Mouse (Mus musculus) hindbrain, embryonic 13.5 days (tissue): ENCODE measurements around the gene Gm7075. TPM values are rescaled to one million over a fixed set of nuclear protein-coding genes. Genes with fewer than 3 reads are reported as not detected.

Source experiments
- ATAC-seq: fragments of 200-750 bp; cut with Nextera tagmentation; 2 replicates; pipeline ENCODE4 v1.8.0; 2017; ENCODE audit warnings: moderate TSS enrichment; ENCODE audit not compliant: low FRiP score
- H3K27ac ChIP-seq: fragments of 300-500 bp; sonication (generic); 2 replicates; pipeline ENCODE4 v1.5.1; 2015; ENCODE audit warnings: inconsistent platforms, mild to moderate bottlenecking, moderate library complexity
- H3K27me3 ChIP-seq: fragments of 300-500 bp; sonication (generic); 2 replicates; pipeline ENCODE4 v1.6.1; 2015; ENCODE audit warnings: mild to moderate bottlenecking, inconsistent platforms
- H3K36me3 ChIP-seq: fragments of 300-500 bp; sonication (generic); 2 replicates; pipeline ENCODE4 v1.6.1; 2015; ENCODE audit warnings: mild to moderate bottlenecking, inconsistent platforms
- H3K4me1 ChIP-seq: fragments of 300-500 bp; sonication (generic); replicated peaks from 2 replicates; pipeline ENCODE4 v1.6.1; 2015; ENCODE audit warnings: inconsistent platforms
- H3K4me2 ChIP-seq: fragments of 300-500 bp; sonication (generic); 2 replicates; pipeline ENCODE4 v1.6.1; 2015; ENCODE audit warnings: inconsistent platforms, mild to moderate bottlenecking, moderate library complexity
- H3K4me3 ChIP-seq: fragments of 300-500 bp; sonication (generic); 2 replicates; pipeline ENCODE4 v1.5.1; 2015; ENCODE audit warnings: mild to moderate bottlenecking, inconsistent platforms
- H3K9ac ChIP-seq: fragments of 300-500 bp; sonication (generic); 2 replicates; pipeline ENCODE4 v1.6.1; 2015; ENCODE audit warnings: mild to moderate bottlenecking, inconsistent platforms
- H3K9me3 ChIP-seq: fragments of 300-500 bp; sonication (generic); 2 replicates; pipeline ENCODE4 v1.6.1; 2016; ENCODE audit warnings: inconsistent platforms
- WGBS: fragments of 180-500 bp; shearing (Covaris S2); methylation state at CpG from one replicate; pipeline ENCODE4 v1.1.7; 2015; 5-methylcytosine and 5-hydroxymethylcytosine counted together
- polyA plus RNA-seq: library from polyadenylated mRNA; unstranded; fragments of >200 nt; fragmentation: Nextera tagmentation; extraction: Ambion mirVana; gene quantifications from 2 replicates; pipeline ENCODE4 v1.2.1, GENCODE M21; 2015

Gene Gm7075
- polyA plus RNA-seq, 1 experiment from 2014 or later, result not detected

DNA sequence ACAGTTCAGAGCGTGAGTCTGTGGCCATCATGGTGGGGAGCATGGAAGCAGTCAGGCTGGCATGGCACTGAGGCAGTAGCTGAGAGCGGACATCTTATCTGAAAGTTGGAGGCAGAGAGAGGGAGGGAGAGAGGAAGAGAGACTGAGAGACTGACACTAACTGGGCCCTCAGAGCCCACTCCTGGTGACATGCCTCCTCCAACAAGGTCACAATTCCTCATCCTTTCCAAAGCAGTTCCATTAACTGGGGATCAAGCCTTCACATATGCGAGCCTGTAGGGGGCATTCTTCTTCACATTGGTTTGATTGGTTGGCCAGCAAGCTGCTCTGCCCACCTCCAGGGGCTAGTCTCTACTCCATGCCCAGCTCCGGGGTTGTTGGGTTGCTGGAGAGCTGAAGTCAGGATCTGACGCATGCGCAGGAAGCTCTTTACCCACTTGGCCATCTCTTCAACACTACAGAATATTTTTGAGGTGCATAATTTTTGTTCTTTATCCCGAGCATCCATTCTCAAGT lies 9.7 kb upstream of the Gm7075 start:
- no peak overlapping the region for H3K4me3 ChIP-seq
- no peak overlapping the region for H3K27ac ChIP-seq
- no peaks in the 10 kb centered on the region for H3K36me3 ChIP-seq
- no peak overlapping the region for H3K4me2 ChIP-seq
- peaks cover 7% of the 10 kb centered on the region; the same call in 1 of the 2 replicates for H3K4me1 ChIP-seq
- no peaks in the 10 kb centered on the region for H3K9me3 ChIP-seq
- 94% methylated on average over 7 of the region's 7 CpGs for WGBS
- ATAC-seq, result no peak
- H3K9ac ChIP-seq, result no peak overlapping the region
- H3K27me3 ChIP-seq, result no peaks in the 10 kb centered on the region

DNA sequence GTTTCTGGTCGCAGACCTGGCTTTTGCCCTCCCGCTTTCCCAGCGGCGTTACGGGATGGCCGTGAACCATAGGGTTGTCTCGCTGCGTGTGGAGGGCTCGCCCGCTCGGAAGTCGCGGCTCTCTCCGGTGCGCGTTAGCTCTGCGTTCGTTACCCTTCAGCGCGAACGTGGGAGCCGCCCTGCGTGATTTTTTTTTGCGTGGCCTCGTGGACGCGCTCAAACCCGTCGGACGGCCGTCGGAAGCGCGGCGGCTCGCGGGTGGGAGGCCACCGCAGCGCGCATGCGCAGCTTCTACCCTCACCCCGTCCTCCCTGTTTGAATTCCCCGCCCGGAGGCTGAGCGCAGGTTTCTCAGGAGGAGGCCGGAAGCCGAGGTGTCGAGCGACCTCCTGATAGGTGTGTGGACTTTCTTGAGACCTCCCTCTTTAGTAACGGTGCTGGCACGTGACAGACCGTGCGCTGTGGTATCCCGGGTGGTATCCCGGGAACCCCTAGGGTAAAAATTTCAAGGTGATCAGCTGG lies 8.3 kb upstream of the Gm7075 start, which contains the start of gene Ctnna3:
Gene Ctnna3 (plus strand): TSS at position 314 of the 521 bp plus-strand sequence.
- Histone ChIP-seq H3K4me2 (peak within 1 kb of the TSS; percentile 71), H3K9ac (peak within 1 kb of the TSS; percentile 70), H3K4me1 (peaks cover 7% of the 10 kb centered on the region; the same call in 1 of the 2 replicates), H3K9me3 (no peaks in the 10 kb centered on the region), H3K27me3 (no peaks in the 10 kb centered on the region), H3K27ac (peak within 1 kb of the TSS; percentile 77), H3K4me3 (peak within 1 kb of the TSS; percentile 76), H3K36me3 (no peaks in the 10 kb centered on the region)
- under 1% methylated on average over 55 of the region's 55 CpGs for WGBS
- peak; percentile 98 for ATAC-seq

DNA sequence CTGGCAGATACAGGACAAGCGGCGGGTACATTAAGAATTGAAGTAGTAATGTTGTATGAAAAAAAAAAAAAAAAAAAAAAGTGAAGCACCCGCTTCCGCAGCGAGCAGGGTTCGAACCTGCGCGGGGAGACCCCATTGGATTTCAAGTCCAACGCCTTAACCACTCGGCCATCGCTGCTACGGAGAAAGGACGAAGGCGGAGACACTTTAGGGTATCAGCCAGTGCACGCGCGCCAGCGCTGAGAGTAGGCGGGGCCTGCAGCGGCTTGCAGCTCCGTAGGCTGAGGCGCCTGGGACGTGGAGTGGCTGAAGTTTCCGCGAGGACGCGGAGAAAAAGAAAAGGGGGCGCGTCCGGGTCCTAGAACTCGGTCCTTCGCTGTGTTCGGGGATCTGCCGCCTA lies 7.8 kb upstream of the Gm7075 start:
- WGBS, result under 1% methylated on average over 34 of the region's 34 CpGs
- peak overlapping the region; percentile 77 for H3K27ac ChIP-seq
- peak; percentile 94 for ATAC-seq
- H3K4me1 ChIP-seq, result peaks cover 7% of the 10 kb centered on the region; the same call in 1 of the 2 replicates
- no peaks in the 10 kb centered on the region for H3K9me3 ChIP-seq
- H3K4me2 ChIP-seq, result peak overlapping the region; percentile 71
- no peaks in the 10 kb centered on the region for H3K27me3 ChIP-seq
- H3K36me3 ChIP-seq, result no peaks in the 10 kb centered on the region
- H3K9ac ChIP-seq, result peak overlapping the region; percentile 70
- peak overlapping the region; percentile 76 for H3K4me3 ChIP-seq

DNA sequence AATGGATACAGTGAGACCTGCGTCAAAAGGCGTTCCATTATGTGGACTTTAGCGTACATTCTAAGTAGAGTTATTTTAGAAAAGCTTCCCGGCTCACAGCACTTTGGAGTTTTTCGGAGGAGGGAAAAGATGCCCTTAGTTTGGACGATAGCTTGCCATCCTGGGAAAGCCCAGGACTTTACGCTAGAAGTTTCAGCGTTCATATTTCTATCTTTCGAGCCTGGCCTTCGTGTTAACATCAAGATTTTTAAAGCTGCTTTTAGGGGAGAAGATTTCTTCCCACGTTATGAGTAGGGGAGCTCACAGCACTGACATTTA lies 7.4 kb upstream of the Gm7075 start:
- WGBS, result 3% methylated on average over 11 of the region's 11 CpGs
- ATAC-seq, result no peak
- Histone ChIP-seq H3K9me3 (no peaks in the 10 kb centered on the region), H3K4me3 (peak overlapping the region; percentile 76), H3K27ac (peak overlapping the region; percentile 19; the same call in 1 of the 2 replicates), H3K4me1 (peaks cover 7% of the 10 kb centered on the region; the same call in 1 of the 2 replicates), H3K27me3 (no peaks in the 10 kb centered on the region), H3K36me3 (no peaks in the 10 kb centered on the region), H3K9ac (peak overlapping the region; percentile 59), H3K4me2 (peak overlapping the region; percentile 71)

DNA sequence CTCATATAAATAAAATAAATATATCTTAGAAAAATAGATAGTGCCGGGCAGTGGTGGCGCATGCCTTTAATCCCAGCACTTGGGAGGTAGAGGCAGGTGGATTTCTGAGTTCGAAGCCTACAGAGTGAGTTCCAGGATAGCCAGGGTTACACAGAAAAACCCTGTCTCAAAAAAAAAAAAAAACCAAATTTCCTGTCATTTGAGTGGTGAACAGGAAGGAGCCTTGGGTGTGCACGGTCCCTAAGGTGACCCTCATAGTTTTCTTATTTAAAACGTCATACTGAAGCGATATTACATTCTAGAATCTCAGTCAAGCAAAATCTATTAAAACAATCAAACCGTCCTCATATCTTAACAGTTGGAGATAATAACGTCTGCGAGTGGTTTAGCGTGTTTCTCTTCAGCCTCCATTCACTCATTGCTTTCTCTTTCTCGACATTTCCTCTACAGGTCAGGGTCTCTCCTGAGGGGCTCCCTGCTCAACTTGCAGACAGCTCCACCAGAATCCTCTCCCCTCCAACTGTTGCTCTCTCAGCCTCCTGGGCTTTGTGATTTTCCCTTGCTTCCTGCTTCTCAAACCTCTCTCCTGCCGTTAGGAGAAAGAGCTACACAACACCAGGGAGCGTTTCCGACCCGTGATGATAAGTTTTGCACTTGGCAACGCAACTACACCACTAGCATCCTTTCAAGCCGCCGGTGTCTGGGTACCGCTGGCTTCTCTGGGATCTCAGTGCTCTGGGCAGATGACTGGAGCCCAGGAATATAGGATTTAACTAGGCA lies 6.8 kb upstream of the Gm7075 start:
- no peak for ATAC-seq
- H3K9me3 ChIP-seq, result no peaks in the 10 kb centered on the region
- peak overlapping the region; percentile 59 for H3K9ac ChIP-seq
- WGBS, result 28% methylated on average over 19 of the region's 19 CpGs
- peaks cover 7% of the 10 kb centered on the region; the same call in 1 of the 2 replicates for H3K4me1 ChIP-seq
- H3K27me3 ChIP-seq, result no peaks in the 10 kb centered on the region
- H3K4me3 ChIP-seq, result peak overlapping the region; percentile 76
- peak overlapping the region; percentile 19; the same call in 1 of the 2 replicates for H3K27ac ChIP-seq
- peak overlapping the region; percentile 71 for H3K4me2 ChIP-seq
- no peaks in the 10 kb centered on the region for H3K36me3 ChIP-seq

DNA sequence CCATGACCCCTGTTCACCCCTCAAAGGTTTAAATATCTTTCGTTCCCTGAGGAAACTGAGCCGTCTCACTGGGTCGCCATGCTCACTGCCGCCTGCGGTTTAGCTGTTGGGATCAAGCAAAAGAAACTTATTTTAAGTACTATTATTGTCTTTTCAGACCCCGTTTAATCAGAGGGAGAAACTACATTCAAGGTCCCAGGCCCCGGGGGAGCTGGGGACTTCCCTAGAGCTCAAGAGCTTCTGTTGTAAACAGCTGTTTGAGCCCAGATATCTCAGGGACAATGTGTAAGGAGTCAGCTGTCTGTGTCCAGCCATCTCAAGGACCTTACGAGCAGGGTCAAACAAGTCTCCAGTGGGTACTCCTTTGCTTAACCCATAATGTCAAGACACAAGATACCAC lies 5.6 kb upstream of the Gm7075 start:
- WGBS, result 83% methylated on average over 8 of the region's 8 CpGs

DNA sequence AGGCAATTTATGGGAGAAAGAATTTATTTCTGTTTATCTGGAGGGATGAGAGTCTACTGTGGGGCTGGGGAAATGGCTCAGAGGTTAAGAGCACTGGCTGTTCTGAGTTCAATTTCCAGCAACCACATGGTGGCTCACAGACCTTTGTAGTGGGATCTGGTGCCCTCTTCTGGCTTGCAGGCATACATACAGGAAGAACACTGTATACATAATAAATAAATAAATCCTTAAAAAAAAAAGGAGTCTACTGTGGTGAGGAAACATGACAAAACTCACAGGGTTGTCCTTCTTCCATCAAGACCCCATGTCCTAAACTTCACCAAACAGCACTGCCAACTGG lies 2.9 kb upstream of the Gm7075 start:
- Histone ChIP-seq H3K9ac (no peak overlapping the region), H3K4me2 (no peak overlapping the region), H3K27me3 (no peaks in the 10 kb centered on the region), H3K36me3 (no peaks in the 10 kb centered on the region), H3K9me3 (no peaks in the 10 kb centered on the region), H3K4me1 (peaks cover 7% of the 10 kb centered on the region; the same call in 1 of the 2 replicates), H3K27ac (no peak overlapping the region), H3K4me3 (no peak overlapping the region)
- no peak for ATAC-seq

More for the DNA sequence above, 5.6 kb upstream of the Gm7075 start:
- Histone ChIP-seq H3K9ac (no peak overlapping the region), H3K27ac (no peak overlapping the region), H3K4me2 (no peak overlapping the region), H3K9me3 (no peaks in the 10 kb centered on the region), H3K4me3 (no peak overlapping the region), H3K36me3 (no peaks in the 10 kb centered on the region), H3K27me3 (no peaks in the 10 kb centered on the region), H3K4me1 (peaks cover 7% of the 10 kb centered on the region; the same call in 1 of the 2 replicates)
- no peak for ATAC-seq

DNA sequence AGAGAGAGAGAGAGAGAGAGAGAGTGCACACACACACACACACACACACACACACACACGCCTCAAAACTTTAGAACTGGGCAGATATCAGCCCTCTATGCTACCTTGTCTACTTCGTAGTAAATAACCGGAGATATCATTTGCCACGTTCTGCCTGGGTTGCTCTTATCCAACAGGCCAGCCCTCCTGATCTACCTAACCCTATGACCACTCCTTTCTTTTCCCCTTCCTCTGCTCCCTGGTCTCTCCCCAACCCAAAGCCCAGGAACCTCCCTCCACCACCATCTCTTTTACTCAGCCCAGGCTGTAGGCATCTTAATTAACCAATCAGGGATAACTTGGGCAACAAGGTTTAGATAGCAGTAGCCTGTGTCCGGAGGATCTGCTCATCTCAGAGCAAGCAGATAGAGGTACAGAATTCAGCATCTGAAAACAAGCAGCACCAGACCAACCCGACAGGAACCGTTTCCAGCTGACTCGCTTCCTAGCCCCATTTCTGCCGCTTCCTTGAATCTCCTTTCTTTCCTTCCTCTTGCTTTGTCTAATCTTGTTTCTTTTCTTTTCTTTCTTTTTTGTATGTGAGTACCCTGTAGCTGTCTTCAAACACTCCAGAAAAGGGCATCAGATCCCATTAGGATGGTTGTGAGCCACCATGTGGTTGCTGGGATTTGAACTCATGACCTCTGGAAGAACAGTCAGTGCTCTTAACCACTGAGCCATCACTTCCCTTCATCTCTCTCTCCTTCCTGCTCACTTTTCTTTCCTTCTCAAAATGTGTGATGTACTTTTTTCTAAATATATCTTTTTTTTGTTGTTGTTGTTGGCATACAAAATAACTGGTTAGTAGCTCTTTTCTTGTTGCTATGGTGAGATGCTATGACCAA lies 2.2 kb upstream of the Gm7075 start:
- ATAC-seq, result no peak

DNA sequence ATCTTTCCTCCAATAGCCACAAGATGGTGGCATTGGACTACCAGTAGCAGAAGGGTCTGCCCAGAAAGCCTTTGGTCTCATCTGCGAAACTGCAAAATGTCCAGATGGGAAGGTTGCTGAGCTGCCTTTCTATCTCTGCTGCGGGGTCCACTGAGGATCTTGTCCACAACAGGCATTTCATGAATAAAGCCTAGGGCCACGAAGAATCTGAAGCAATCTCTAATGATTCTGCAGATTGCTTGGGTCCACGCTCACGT lies 1.1 kb upstream of the Gm7075 start:
- no peak overlapping the region for H3K4me3 ChIP-seq
- no peak overlapping the region for H3K27ac ChIP-seq
- no peaks in the 10 kb centered on the region for H3K27me3 ChIP-seq
- ATAC-seq, result no peak
- no peak overlapping the region for H3K9ac ChIP-seq
- H3K9me3 ChIP-seq, result no peaks in the 10 kb centered on the region
- no peaks in the 10 kb centered on the region for H3K36me3 ChIP-seq
- no peak overlapping the region for H3K4me2 ChIP-seq
- WGBS, result 83% methylated on average over 5 of the region's 5 CpGs
- H3K4me1 ChIP-seq, result no peaks in the 10 kb centered on the region

More for the DNA sequence above, 2.2 kb upstream of the Gm7075 start:
- H3K27ac ChIP-seq, result no peak overlapping the region
- whole genome bisulfite sequencing, result 85% methylated on average over 9 of the region's 9 CpGs
- H3K4me3 ChIP-seq, result no peak overlapping the region
- no peaks in the 10 kb centered on the region for H3K27me3 ChIP-seq
- H3K9me3 ChIP-seq, result no peaks in the 10 kb centered on the region
- peaks cover 7% of the 10 kb centered on the region; the same call in 1 of the 2 replicates for H3K4me1 ChIP-seq
- no peak overlapping the region for H3K4me2 ChIP-seq
- no peak overlapping the region for H3K9ac ChIP-seq
- H3K36me3 ChIP-seq, result no peaks in the 10 kb centered on the region

DNA sequence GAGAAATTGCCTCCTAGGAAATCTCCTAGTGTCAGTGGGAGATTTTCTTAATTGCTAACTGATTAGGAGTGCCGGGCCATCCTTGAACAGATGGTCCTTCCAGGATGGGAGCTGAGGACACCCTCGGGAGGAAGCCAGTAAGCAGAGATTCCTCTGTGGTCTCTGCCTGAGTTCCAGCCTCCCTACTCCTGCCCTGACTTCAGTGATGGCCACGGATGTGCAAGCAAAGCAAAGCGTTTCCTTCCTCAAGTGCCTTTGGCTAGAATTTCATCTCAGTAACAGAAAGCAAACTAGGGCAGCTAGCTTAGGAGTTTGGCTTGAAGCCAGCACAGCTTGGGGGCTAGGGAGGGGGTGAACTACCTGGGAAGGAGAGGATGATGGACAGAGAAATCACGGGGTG lies 4.5 kb downstream of the Gm7075 start:
- no peaks in the 10 kb centered on the region for H3K36me3 ChIP-seq
- no peaks in the 10 kb centered on the region for H3K27me3 ChIP-seq
- H3K4me2 ChIP-seq, result no peak overlapping the region
- H3K9ac ChIP-seq, result no peak overlapping the region
- no peaks in the 10 kb centered on the region for H3K9me3 ChIP-seq
- 0 out of 2 replicates have a peak, but pooled peaks cover 3% of the 10 kb centered on the region for H3K4me1 ChIP-seq
- no peak overlapping the region for H3K27ac ChIP-seq
- ATAC-seq, result no peak
- H3K4me3 ChIP-seq, result no peak overlapping the region
- 64% methylated on average over 5 of the region's 5 CpGs for WGBS

DNA sequence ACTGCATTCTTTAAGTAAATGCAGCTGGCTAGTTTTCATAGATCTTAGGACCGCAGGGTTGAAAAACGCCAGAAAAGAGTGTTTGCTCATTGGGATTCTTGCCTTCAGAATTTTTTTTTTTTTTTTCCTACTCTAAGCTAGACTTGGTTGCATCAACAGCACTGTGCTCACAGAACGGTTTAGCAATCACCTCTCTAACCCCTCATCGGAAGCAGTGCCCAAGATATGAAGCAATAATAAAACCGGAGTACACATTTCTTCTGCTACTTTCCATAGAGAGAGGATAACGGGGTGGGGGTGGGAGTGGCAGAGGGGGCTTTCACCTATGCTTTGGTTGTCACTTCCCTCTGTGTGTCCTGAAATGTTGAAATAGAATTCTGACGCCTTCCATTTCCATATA lies 5.7 kb downstream of the Gm7075 start:
- Histone ChIP-seq H3K36me3 (no peaks in the 10 kb centered on the region), H3K4me1 (0 out of 2 replicates have a peak, but pooled peaks cover 3% of the 10 kb centered on the region), H3K9me3 (no peaks in the 10 kb centered on the region), H3K4me3 (no peak overlapping the region), H3K4me2 (no peak overlapping the region), H3K9ac (no peak overlapping the region), H3K27ac (no peak overlapping the region), H3K27me3 (no peaks in the 10 kb centered on the region)
- ATAC-seq, result no peak
- WGBS, result 73% methylated on average over 7 of the region's 7 CpGs

DNA sequence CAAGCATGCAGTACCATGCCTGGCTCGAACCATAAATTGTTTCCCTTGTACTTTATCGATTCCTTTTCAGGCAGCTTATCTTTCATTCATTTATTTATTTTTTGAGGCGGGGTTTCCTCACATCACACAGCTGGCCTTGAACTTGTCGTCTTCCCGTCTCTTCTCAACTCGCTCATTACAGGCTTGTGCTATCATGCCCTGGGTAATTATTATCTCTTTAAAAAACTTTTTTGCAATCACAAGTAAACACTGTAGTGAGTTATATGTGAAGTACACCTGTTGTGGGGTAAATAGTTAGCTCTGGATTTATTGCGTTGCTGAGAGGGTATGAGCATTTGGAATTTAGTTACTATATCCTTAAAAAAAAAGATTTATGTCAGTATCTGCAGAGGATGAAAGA lies 6.3 kb downstream of the Gm7075 start:
- no peaks in the 10 kb centered on the region for H3K36me3 ChIP-seq
- H3K4me2 ChIP-seq, result no peak overlapping the region
- no peaks in the 10 kb centered on the region for H3K9me3 ChIP-seq
- no peaks in the 10 kb centered on the region for H3K27me3 ChIP-seq
- H3K27ac ChIP-seq, result no peak overlapping the region
- 88% methylated on average over 7 of the region's 7 CpGs for WGBS
- ATAC-seq, result no peak
- no peak overlapping the region for H3K9ac ChIP-seq
- H3K4me3 ChIP-seq, result no peak overlapping the region
- H3K4me1 ChIP-seq, result 0 out of 2 replicates have a peak, but pooled peaks cover 3% of the 10 kb centered on the region
